Mouse (Mus musculus) testis, adult 2 months (tissue): ENCODE data around the gene Atp6v0a1. TPM values are rescaled to one million over a fixed set of nuclear protein-coding genes. Genes with fewer than 3 reads are reported as not detected.
A peak's percentile ranks its signal among the peaks of the same experiment; 100 is the strongest.

Experiments
- H3K27ac ChIP-seq: fragments of 200-500 bp; 2 replicates; pipeline ENCODE4 v1.5.1; 2012; ENCODE audit warnings: low read depth, low read length; ENCODE audit not compliant: control insufficient read depth, insufficient read depth
- H3K27me3 ChIP-seq: fragments of 200-500 bp; 2 replicates; pipeline ENCODE4 v1.6.1; 2012; ENCODE audit warnings: mild to moderate bottlenecking, low read length, moderate library complexity; ENCODE audit not compliant: control insufficient read depth, insufficient read depth
- H3K36me3 ChIP-seq: fragments of 200-500 bp; 2 replicates; pipeline ENCODE4 v1.6.1; 2012; ENCODE audit warnings: mild to moderate bottlenecking, low read length; ENCODE audit not compliant: control insufficient read depth, insufficient read depth
- H3K4me1 ChIP-seq: fragments of 200-500 bp; 2 replicates; pipeline ENCODE4 v1.6.1; 2012; ENCODE audit warnings: low read length; ENCODE audit not compliant: control insufficient read depth, insufficient read depth
- H3K4me3 ChIP-seq: fragments of 200-500 bp; 2 replicates; pipeline ENCODE4 v1.5.1; 2012; ENCODE audit warnings: low read depth, mild to moderate bottlenecking, low read length, moderate library complexity, mixed read lengths; ENCODE audit not compliant: control insufficient read depth
- CTCF ChIP-seq: fragments of 200-500 bp; IDR thresholded peaks from 2 replicates; pipeline ENCODE4 v1.5.1; 2012; ENCODE audit warnings: low read depth, mild to moderate bottlenecking, inconsistent platforms, low read length, moderate library complexity; ENCODE audit not compliant: control insufficient read depth, insufficient read depth, insufficient replicate concordance
- POLR2A ChIP-seq: fragments of 200-500 bp; IDR thresholded peaks from 2 replicates; pipeline ENCODE4 v1.6.1; 2012; ENCODE audit warnings: low read depth, mild to moderate bottlenecking, inconsistent platforms, low read length, moderate library complexity; ENCODE audit not compliant: control insufficient read depth
- polyA plus RNA-seq: library from polyadenylated mRNA; depleted of rRNA; stranded (reverse); fragments of >200 nt; gene quantifications from 2 replicates; pipeline ENCODE4 v1.2.3, GENCODE M21; 2012

The Atp6v0a1 gene
- polyA plus RNA-seq, 1 experiment: 18.1 TPM

GRCm38 (mm10) chr11:101029320-101029719 is 20.1 kb downstream of the Atp6v0a1 start:
- no peaks in the 10 kb centered on the region for H3K4me1 ChIP-seq
- no peak overlapping the region for H3K4me3 ChIP-seq
- H3K27me3 ChIP-seq: no peaks in the 10 kb centered on the region
- TF ChIP-seq CTCF (no peak), POLR2A (no peak)
- no peak overlapping the region for H3K27ac ChIP-seq
- no peaks in the 10 kb centered on the region; the same call in 1 of the 2 replicates for H3K36me3 ChIP-seq

GRCm38 (mm10) chr11:101030136-101030807 is 21.0 kb downstream of the Atp6v0a1 start:
- Histone ChIP-seq H3K36me3 (no peaks in the 10 kb centered on the region; the same call in 1 of the 2 replicates), H3K27me3 (no peaks in the 10 kb centered on the region), H3K4me1 (no peaks in the 10 kb centered on the region), H3K27ac (no peak overlapping the region), H3K4me3 (no peak overlapping the region)
- TF ChIP-seq CTCF (no peak), POLR2A (no peak)

- no peaks in the 10 kb centered on the region; the same call in 1 of the 2 replicates for H3K36me3 ChIP-seq
- no peaks in the 10 kb centered on the region for H3K4me1 ChIP-seq
- TF ChIP-seq CTCF: no peak
- no peak for TF ChIP-seq POLR2A
- H3K27me3 ChIP-seq: no peaks in the 10 kb centered on the region
- H3K4me3 ChIP-seq: no peak overlapping the region
- H3K27ac ChIP-seq: no peak overlapping the region
Measured at GRCm38 (mm10) chr11:101030808-101031156, 21.5 kb downstream of the Atp6v0a1 start.

GRCm38 (mm10) chr11:101031470-101031869 is 22.2 kb downstream of the Atp6v0a1 start:
- H3K4me1 ChIP-seq: no peaks in the 10 kb centered on the region
- H3K27me3 ChIP-seq: no peaks in the 10 kb centered on the region
- no peak for TF ChIP-seq CTCF
- TF ChIP-seq POLR2A: no peak
- no peak overlapping the region for H3K27ac ChIP-seq
- H3K4me3 ChIP-seq: no peak overlapping the region
- H3K36me3 ChIP-seq: no peaks in the 10 kb centered on the region; the same call in 1 of the 2 replicates

GRCm38 (mm10) chr11:101033856-101034500 is 24.7 kb downstream of the Atp6v0a1 start:
- TF ChIP-seq CTCF: no peak
- no peak for TF ChIP-seq POLR2A
- no peaks in the 10 kb centered on the region; the same call in 1 of the 2 replicates for H3K36me3 ChIP-seq
- no peaks in the 10 kb centered on the region for H3K4me1 ChIP-seq
- H3K27me3 ChIP-seq: no peaks in the 10 kb centered on the region
- H3K27ac ChIP-seq: 0 out of 2 replicates have a peak overlapping the region, but pooled peaks have one; percentile 36
- H3K4me3 ChIP-seq: no peak overlapping the region

- Histone ChIP-seq H3K36me3 (no peaks in the 10 kb centered on the region), H3K27ac (peak overlapping the region; percentile 61), H3K4me3 (no peak overlapping the region), H3K27me3 (no peaks in the 10 kb centered on the region), H3K4me1 (no peaks in the 10 kb centered on the region)
- TF ChIP-seq CTCF (no peak), POLR2A (no peak)
Measured at GRCm38 (mm10) chr11:101034614-101035327, 25.5 kb downstream of the Atp6v0a1 start.

GRCm38 (mm10) chr11:101035328-101035695 is 26.1 kb downstream of the Atp6v0a1 start:
- no peaks in the 10 kb centered on the region for H3K36me3 ChIP-seq

More at GRCm38 (mm10) chr11:101035328-101035695, 26.1 kb downstream of the Atp6v0a1 start:
- H3K4me3 ChIP-seq: no peak overlapping the region
- no peaks in the 10 kb centered on the region for H3K27me3 ChIP-seq
- no peaks in the 10 kb centered on the region for H3K4me1 ChIP-seq
- TF ChIP-seq POLR2A (no peak), CTCF (no peak)
- peak overlapping the region; percentile 29; the same call in 1 of the 2 replicates for H3K27ac ChIP-seq
